Mouse (Mus musculus) heart, postnatal 0 days (tissue): Measurements from ENCODE around the gene Kcnd2. TPM values are rescaled to one million over a fixed set of nuclear protein-coding genes. Genes with fewer than 3 reads are reported as not detected.

ENCODE experiments used
- ATAC-seq: fragments of 200-750 bp; cut with Nextera tagmentation; 2 replicates; pipeline ENCODE4 v1.8.0; 2017; ENCODE audit warnings: low read depth, moderate number of reproducible peaks, moderate library complexity; ENCODE audit not compliant: insufficient read depth
- DNase-seq: peaks from one replicate; pipeline ENCODE4 v3.0.0-alpha.2; 2016; ENCODE audit warnings: low spot score
- H3K27ac ChIP-seq: fragments of 300-500 bp; sonication (generic); 2 replicates; pipeline ENCODE4 v1.5.1; 2014; ENCODE audit warnings: low read depth, mild to moderate bottlenecking
- H3K27me3 ChIP-seq: fragments of 300-500 bp; sonication (generic); 2 replicates; pipeline ENCODE4 v1.6.1; 2014; ENCODE audit warnings: low read length, mixed read lengths; ENCODE audit not compliant: control insufficient read depth, insufficient read depth
- H3K36me3 ChIP-seq: fragments of 300-500 bp; sonication (generic); replicated peaks from 2 replicates; pipeline ENCODE4 v1.6.1; 2014; ENCODE audit warnings: low read length, mixed read lengths; ENCODE audit not compliant: control insufficient read depth, insufficient read depth
- H3K4me1 ChIP-seq: fragments of 300-500 bp; sonication (generic); 2 replicates; pipeline ENCODE4 v1.6.1; 2014; ENCODE audit warnings: antibody characterized with exemption; ENCODE audit not compliant: control insufficient read depth, insufficient read depth
- H3K4me2 ChIP-seq: fragments of 300-500 bp; sonication (generic); 2 replicates; pipeline ENCODE4 v1.6.1; 2014; ENCODE audit warnings: low read depth, mild to moderate bottlenecking, low read length, moderate library complexity
- H3K4me3 ChIP-seq: fragments of 300-500 bp; sonication (generic); 2 replicates; pipeline ENCODE4 v1.5.1; 2014; ENCODE audit warnings: low read depth, low read length
- H3K9ac ChIP-seq: fragments of 300-500 bp; sonication (generic); replicated peaks from 2 replicates; pipeline ENCODE4 v1.6.1; 2014; ENCODE audit warnings: low read depth, low read length, mixed read lengths
- H3K9me3 ChIP-seq: fragments of 300-500 bp; sonication (generic); replicated peaks from 2 replicates; pipeline ENCODE4 v1.6.1; 2016; ENCODE audit warnings: low read length; ENCODE audit not compliant: control insufficient read depth
- CTCF ChIP-seq: IDR thresholded peaks from 2 replicates; pipeline ENCODE4 v1.5.1; 2016; ENCODE audit warnings: antibody characterized with exemption, control low read depth, low read depth
- EP300 ChIP-seq: IDR thresholded peaks from 2 replicates; pipeline ENCODE4 v1.6.1; 2016; ENCODE audit warnings: antibody characterized with exemption, low read depth
- WGBS: fragments of 180-500 bp; shearing (Covaris S2); extraction: QIAGEN DNeasy Blood & Tissue Kit; methylation state at CpG from one replicate; pipeline ENCODE4 v1.1.7; 2014; 5-methylcytosine and 5-hydroxymethylcytosine counted together
- polyA plus RNA-seq: library from polyadenylated mRNA; unstranded; fragments of >200 nt; fragmentation: Nextera tagmentation; extraction: Ambion mirVana; gene quantifications from 2 replicates; pipeline ENCODE4 v1.2.1, GENCODE M21; 2015
- total RNA-seq: library from RNA; depleted of rRNA; stranded (reverse); fragments of >200 nt; gene quantifications from 2 replicates; pipeline ENCODE4 v1.2.3, GENCODE M21; 2014; ENCODE audit warnings: low replicate concordance

The Kcnd2 gene
- total and polyA plus RNA-seq, 2 experiments from 2014 or later, result 1.6 to 2.4 TPM

DNA sequence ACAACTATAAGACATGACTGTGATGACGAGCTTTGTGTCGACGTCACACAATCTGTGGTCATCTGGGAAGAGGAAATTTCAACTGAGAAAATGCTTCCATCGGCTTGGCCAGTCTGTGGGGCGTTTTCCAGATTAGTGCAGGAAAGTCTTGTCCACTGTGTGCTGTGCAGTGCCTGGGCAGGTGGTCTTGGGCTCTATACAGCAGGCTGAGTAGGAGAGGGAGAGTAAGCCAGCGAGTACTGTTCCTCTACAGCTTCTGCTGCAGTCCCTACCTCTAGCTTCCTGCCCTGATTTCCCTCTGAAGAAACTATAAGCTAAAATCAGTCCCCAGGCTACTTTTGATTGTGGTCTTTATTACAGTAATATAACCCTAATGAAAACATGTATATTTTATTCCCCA lies 448.8 kb downstream of the Kcnd2 start:
- no peaks in the 10 kb centered on the region for H3K9me3 ChIP-seq
- 63% methylated on average over 6 of the region's 6 CpGs for WGBS
- no peak for DNase-seq

DNA sequence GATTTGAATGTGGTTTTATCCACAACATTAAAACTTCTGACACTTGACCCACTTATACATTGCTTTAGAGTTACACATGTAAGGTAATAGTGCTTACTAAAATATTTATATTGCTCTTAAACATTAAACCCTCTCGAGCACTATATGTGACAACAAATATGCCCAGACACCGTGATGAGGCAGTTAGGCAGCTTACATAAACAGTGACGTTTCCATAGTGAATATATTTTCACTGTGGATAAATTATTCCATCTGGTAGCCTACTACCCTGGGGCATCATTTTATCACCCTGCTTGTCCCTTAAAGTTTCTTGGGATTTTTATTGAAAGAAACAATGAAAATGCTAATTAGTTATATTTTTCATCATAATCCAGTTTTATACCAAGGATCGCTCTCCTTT lies 449.3 kb downstream of the Kcnd2 start:
- TF ChIP-seq CTCF (no peak), EP300 (no peak)
- Histone ChIP-seq H3K4me1 (no peaks in the 10 kb centered on the region), H3K27me3 (no peaks in the 10 kb centered on the region), H3K36me3 (no peaks in the 10 kb centered on the region), H3K4me3 (no peak overlapping the region), H3K9ac (no peak overlapping the region), H3K27ac (no peak overlapping the region), H3K4me2 (no peak overlapping the region), H3K9me3 (no peaks in the 10 kb centered on the region)
- ATAC-seq (no peak), DNase-seq (no peak)
- WGBS, result 78% methylated on average over 4 of the region's 4 CpGs

More for the DNA sequence above, 448.8 kb downstream of the Kcnd2 start:
- H3K4me1 ChIP-seq, result no peaks in the 10 kb centered on the region
- TF ChIP-seq EP300, result no peak
- TF ChIP-seq CTCF, result no peak
- H3K9ac ChIP-seq, result no peak overlapping the region
- H3K27ac ChIP-seq, result no peak overlapping the region
- H3K27me3 ChIP-seq, result no peaks in the 10 kb centered on the region
- H3K36me3 ChIP-seq, result no peaks in the 10 kb centered on the region
- ATAC-seq, result no peak
- H3K4me2 ChIP-seq, result no peak overlapping the region
- no peak overlapping the region for H3K4me3 ChIP-seq

DNA sequence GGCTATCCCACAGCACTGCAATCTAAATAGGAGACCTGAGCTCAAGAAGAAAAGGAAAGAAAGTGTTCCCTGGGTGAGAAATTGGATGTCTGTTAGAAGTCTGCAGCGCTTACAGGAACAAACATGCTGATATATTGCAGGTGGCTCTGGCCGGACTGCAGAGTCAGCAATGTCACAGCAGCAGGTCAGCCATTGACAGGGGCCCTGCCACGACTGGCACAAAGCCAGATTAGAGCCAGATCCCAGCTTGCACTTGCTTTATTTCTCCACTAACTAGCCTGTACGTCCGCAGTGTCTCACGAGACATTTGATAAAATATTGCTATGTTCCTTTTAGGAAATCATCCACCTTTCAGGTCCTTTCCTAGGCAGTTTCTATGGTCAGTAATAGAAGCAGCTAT lies 468.9 kb downstream of the Kcnd2 start:
- Histone ChIP-seq H3K36me3 (no peaks in the 10 kb centered on the region), H3K27ac (no peak overlapping the region), H3K4me3 (no peak overlapping the region), H3K27me3 (no peaks in the 10 kb centered on the region), H3K9ac (no peak overlapping the region), H3K4me2 (peak overlapping the region; percentile 32), H3K9me3 (no peaks in the 10 kb centered on the region), H3K4me1 (no peaks in the 10 kb centered on the region)
- TF ChIP-seq CTCF (no peak), EP300 (no peak)
- ATAC-seq (no peak), DNase-seq (peak; percentile 28)
- 19% methylated on average over 6 of the region's 6 CpGs for WGBS

DNA sequence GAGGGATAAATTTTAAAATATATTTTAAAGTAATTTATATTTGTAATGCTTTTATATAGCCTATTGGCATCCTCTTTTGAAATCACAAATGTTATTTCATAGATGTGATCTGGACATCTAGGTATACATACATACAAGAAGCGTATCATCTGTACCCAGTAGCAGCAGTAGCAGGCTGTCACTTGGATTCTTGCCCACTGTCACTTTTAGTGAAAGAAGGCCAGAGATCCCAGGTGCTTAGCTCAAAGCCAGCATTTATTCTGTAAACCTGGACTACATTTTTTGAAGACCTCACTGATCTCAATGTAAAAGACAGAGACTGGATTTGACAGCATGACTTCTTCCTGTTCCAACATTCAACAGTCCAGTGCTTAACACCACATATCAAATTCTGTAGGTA lies 471.1 kb downstream of the Kcnd2 start:
- H3K27me3 ChIP-seq, result no peaks in the 10 kb centered on the region
- WGBS, result 85% methylated on average over 1 of the region's 1 CpGs

DNA sequence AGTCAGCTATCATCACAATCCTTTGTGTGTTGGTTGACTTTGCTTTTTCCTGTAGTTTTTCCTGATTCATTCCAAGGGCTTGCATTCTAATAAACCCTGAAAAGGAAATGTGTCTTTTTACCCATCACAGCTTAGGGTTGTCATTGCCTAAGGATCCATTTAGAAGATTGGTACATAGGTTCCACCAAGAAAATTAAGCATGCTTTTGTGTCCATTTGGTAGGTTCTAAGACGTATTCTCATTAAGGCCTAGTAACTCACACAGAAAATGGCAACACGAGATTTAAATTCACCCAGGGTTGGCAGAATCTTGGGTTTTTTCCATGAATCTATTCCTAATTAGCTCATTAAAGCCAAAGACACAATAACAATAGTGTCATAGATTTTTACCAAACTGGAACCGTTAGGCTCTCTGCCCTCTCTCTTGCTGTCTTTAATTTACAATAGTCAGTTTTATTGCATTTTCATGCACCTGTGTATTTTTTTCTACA lies 477.6 kb downstream of the Kcnd2 start:
- Histone ChIP-seq H3K36me3 (no peaks in the 10 kb centered on the region), H3K4me2 (no peak overlapping the region), H3K4me3 (no peak overlapping the region), H3K9ac (no peak overlapping the region), H3K9me3 (no peaks in the 10 kb centered on the region), H3K27ac (no peak overlapping the region), H3K4me1 (no peaks in the 10 kb centered on the region), H3K27me3 (no peaks in the 10 kb centered on the region)
- no peak for TF ChIP-seq EP300
- TF ChIP-seq CTCF, result no peak
- DNase-seq, result no peak
- no peak for ATAC-seq
- WGBS, result 78% methylated on average over 3 of the region's 3 CpGs

More for the DNA sequence above, 471.1 kb downstream of the Kcnd2 start:
- no peak overlapping the region for H3K4me2 ChIP-seq
- no peak for ATAC-seq
- H3K9ac ChIP-seq, result no peak overlapping the region
- H3K27ac ChIP-seq, result no peak overlapping the region
- H3K36me3 ChIP-seq, result no peaks in the 10 kb centered on the region
- H3K4me3 ChIP-seq, result no peak overlapping the region
- H3K4me1 ChIP-seq, result no peaks in the 10 kb centered on the region
- no peak for DNase-seq
- TF ChIP-seq CTCF (no peak), EP300 (no peak)
- H3K9me3 ChIP-seq, result no peaks in the 10 kb centered on the region

DNA sequence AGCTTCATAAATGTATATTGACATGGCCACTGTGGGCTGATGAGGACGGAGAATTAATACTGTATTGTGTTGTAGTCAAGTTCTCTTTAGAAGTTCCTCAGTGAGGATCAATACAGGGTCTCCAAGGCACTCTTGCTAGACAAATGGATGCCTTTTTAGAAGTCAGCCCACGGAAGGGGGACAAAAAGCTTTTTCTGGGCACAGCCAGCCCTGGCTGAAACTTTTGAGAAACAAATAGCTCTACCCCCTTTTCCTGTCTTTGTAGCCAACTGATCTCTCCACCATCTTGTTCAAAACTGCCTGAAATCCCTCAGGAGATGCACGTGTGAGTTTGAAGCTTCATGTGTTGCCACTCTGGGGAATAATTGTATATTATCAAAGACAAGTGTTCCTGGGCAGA lies 482.3 kb downstream of the Kcnd2 start:
- 73% methylated on average over 3 of the region's 3 CpGs for WGBS
- Histone ChIP-seq H3K27me3 (no peaks in the 10 kb centered on the region), H3K27ac (no peak overlapping the region), H3K9ac (no peak overlapping the region), H3K36me3 (no peaks in the 10 kb centered on the region), H3K9me3 (no peaks in the 10 kb centered on the region), H3K4me3 (no peak overlapping the region), H3K4me2 (no peak overlapping the region), H3K4me1 (no peaks in the 10 kb centered on the region)
- TF ChIP-seq CTCF (no peak), EP300 (no peak)
- DNase-seq (no peak), ATAC-seq (no peak)
